Mouse (Mus musculus): Measurements from ENCODE around the gene Spg7. TPM values are rescaled to one million over a fixed set of nuclear protein-coding genes. Genes with fewer than 3 reads are reported as not detected.

The Spg7 gene
- polyA plus RNA-seq, 1 experiment, result 104 TPM

DNA sequence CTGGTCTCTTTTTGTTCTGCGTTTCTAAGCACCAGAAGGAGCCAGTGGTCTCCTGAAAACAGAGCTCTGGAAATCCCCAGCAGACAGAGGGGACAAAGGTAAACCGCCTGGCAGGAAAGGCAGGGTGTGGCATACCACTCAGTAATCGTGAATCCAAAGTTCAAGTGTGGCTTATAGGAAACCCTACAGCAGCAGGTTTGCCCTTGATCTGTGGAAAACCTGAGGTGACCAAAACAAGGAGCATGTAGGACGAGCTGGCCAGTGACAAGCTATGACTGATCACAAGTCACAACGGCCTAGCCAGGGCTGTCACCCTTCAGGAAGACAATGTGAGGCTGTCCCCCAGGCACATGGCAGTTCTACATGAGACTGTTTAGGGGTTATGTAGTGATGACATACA, 11.3 kb upstream of the Spg7 start:
- no peak for DNase-seq
- Histone ChIP-seq H3K27ac (ENCODE audit: insufficient read depth, low read length) (no peak overlapping the region), H3K4me3 (replicated peaks; ENCODE audit: insufficient read depth, low read depth, low read length) (no peak overlapping the region), H3K27me3 (ENCODE audit: control insufficient read depth, insufficient read depth, low read length) (no peaks in the 10 kb centered on the region), H3K4me1 (ENCODE audit: control insufficient read depth, insufficient read depth, low read length) (no peaks in the 10 kb centered on the region)
- TF ChIP-seq CTCF (IDR thresholded peaks at IDR 0.05; ENCODE audit: borderline replicate concordance, insufficient read depth, low read depth, low read length) (no peak), POLR2A (IDR thresholded peaks at IDR 0.05; ENCODE audit: borderline replicate concordance, insufficient read depth, low read length) (no peak)
- whole genome bisulfite sequencing, result 76% methylated on average over 5 of the region's 5 CpGs

DNA sequence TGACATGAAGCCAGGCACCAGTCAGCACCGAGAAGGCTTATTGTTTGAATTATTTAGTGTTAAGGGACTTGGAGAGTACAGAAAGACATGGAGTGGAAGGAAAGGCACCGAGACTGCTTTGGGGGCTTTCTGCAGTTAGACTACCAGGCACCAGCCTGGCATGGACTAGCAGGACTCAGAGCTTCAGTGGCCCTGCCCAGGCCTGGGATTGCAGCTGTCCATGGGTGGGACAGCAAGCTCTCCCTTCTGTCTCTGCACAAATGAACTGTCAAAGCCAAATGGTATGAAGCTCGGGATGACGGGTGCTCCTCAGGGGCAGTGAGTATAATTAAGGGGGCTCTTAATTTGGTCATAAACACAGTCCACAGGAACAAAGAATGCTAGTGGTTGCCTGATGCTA, 1.3 kb downstream of the Spg7 start:
- no peak overlapping the region for H3K4me3 ChIP-seq (replicated peaks; ENCODE audit: insufficient read depth, low read depth, low read length)
- peaks cover 9% of the 10 kb centered on the region for H3K4me1 ChIP-seq (ENCODE audit: control insufficient read depth, insufficient read depth, low read length)
- H3K27me3 ChIP-seq (ENCODE audit: control insufficient read depth, insufficient read depth, low read length), result no peaks in the 10 kb centered on the region
- TF ChIP-seq POLR2A (IDR thresholded peaks at IDR 0.05; ENCODE audit: borderline replicate concordance, insufficient read depth, low read length), result no peak
- no peak for TF ChIP-seq CTCF (IDR thresholded peaks at IDR 0.05; ENCODE audit: borderline replicate concordance, insufficient read depth, low read depth, low read length)
- H3K27ac ChIP-seq (ENCODE audit: insufficient read depth, low read length), result peak overlapping the region; percentile 87; the same call in 1 of the 2 replicates
- WGBS, result 63% methylated on average over 4 of the region's 4 CpGs
- no peak for DNase-seq

DNA sequence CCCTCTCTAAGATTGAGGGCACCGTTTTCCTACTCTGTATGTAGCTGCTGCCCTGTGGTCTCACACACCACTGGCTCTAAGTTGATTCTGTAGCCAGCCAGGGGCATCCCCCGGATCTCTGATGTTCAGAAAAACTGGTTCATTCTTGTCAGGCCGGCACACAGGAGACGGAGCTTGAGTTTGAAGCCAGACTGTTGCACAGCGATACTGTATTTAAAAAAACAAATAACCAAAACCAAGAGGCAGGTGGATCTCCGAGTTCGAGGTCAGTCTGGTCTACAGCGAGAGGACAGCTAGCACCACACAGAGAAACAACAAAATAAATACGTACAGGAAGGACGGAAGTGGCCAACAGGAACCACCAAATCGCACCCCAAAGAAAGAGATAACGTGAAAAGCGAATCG, 2.1 kb downstream of the Spg7 start:
- no peak for DNase-seq
- TF ChIP-seq CTCF (IDR thresholded peaks at IDR 0.05; ENCODE audit: borderline replicate concordance, insufficient read depth, low read depth, low read length) (no peak), POLR2A (IDR thresholded peaks at IDR 0.05; ENCODE audit: borderline replicate concordance, insufficient read depth, low read length) (no peak)
- peak overlapping the region; percentile 93 for H3K4me3 ChIP-seq (replicated peaks; ENCODE audit: insufficient read depth, low read depth, low read length)
- WGBS, result 1% methylated on average over 14 of the region's 14 CpGs
- H3K4me1 ChIP-seq (ENCODE audit: control insufficient read depth, insufficient read depth, low read length), result peaks cover 9% of the 10 kb centered on the region
- no peaks in the 10 kb centered on the region for H3K27me3 ChIP-seq (ENCODE audit: control insufficient read depth, insufficient read depth, low read length)
- H3K27ac ChIP-seq (ENCODE audit: insufficient read depth, low read length), result peak overlapping the region; percentile 87

DNA sequence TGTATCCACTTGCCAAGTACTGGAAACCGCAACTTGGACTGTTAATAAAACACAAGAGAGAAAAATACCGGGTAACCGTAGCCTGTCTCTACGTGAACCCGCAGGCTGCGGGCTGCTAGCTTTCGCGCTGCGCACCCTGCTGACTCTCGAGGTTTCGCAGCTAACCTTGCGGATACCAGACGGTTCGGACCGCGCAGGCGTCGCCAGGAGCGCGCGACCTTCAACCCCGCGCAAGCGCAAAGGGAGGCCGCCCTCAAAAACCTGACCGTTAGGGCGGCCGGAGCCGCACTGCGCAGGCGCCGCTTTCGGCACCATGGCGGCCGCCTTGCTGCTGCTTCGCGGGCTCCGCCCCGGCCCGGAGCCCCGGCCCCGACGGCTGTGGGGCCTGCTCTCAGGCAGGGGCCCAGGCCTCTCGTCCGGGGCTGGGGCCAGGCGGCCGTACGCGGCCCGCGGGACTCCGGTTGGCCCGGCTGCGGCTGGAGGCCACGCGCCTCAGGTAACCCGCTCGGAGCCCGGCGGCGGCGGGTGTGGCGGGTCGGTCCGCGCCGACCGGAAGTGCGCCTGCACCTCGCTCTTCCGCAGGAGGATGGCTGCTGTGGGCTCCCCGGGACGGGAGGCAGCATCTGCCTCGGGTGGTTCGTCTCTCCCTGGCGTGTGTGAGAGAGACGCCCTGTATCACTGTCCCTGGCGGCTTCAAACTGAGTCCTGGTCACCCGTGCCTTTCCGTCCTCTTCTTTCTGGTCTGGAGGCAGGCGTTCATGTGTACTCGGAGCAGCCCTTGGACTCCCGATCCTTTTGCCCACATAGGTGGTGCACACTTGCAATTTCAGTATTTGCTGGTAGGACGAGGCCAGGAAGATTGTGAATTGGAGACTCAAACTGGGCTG, 2.7 kb downstream of the Spg7 start:
- peak; percentile 40; the same call in 1 of the 2 replicates for TF ChIP-seq CTCF (IDR thresholded peaks at IDR 0.05; ENCODE audit: borderline replicate concordance, insufficient read depth, low read depth, low read length)
- TF ChIP-seq POLR2A (IDR thresholded peaks at IDR 0.05; ENCODE audit: borderline replicate concordance, insufficient read depth, low read length), result peak; percentile 90
- Histone ChIP-seq H3K4me3 (replicated peaks; ENCODE audit: insufficient read depth, low read depth, low read length) (peak overlapping the region; percentile 93), H3K27me3 (ENCODE audit: control insufficient read depth, insufficient read depth, low read length) (no peaks in the 10 kb centered on the region), H3K4me1 (ENCODE audit: control insufficient read depth, insufficient read depth, low read length) (peaks cover 9% of the 10 kb centered on the region; the same call in 1 of the 2 replicates), H3K27ac (ENCODE audit: insufficient read depth, low read length) (peak overlapping the region; percentile 87)
- peak; percentile 95 to 97 for DNase-seq
- under 1% methylated on average over 81 of the region's 84 CpGs for WGBS

DNA sequence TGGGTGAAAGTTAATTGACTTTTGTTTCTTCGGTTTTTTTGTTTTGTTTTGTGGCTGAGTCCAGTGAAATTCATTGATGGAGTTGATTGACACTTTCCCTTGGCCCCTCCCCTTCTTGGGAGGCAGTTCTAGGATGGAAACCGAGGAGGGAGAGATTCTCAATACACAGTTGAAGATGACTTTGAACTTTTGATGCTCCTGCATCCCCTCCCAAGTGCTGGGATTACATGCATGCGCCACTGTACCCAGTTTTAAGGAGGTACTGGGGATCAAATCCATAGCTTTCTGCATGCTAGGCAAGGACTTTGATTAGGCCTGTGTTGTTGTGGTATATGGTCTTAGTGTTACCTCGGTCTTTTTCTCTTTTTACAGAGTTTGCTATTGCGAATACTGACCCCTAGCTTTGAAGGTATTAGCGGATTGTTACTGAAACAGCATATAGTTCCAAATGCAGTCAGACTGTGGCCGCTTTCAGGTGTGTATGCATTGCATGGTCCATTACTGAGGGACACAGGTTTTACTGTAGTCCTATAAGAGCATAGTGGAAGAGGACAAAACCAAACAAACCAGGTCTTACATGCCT, 3.5 kb downstream of the Spg7 start:
- TF ChIP-seq POLR2A (IDR thresholded peaks at IDR 0.05; ENCODE audit: borderline replicate concordance, insufficient read depth, low read length) (no peak), CTCF (IDR thresholded peaks at IDR 0.05; ENCODE audit: borderline replicate concordance, insufficient read depth, low read depth, low read length) (no peak)
- no peaks in the 10 kb centered on the region for H3K27me3 ChIP-seq (ENCODE audit: control insufficient read depth, insufficient read depth, low read length)
- DNase-seq, result no peak
- 26% methylated on average over 7 of the region's 7 CpGs for WGBS
- peaks cover 9% of the 10 kb centered on the region for H3K4me1 ChIP-seq (ENCODE audit: control insufficient read depth, insufficient read depth, low read length)
- peak overlapping the region; percentile 57 for H3K27ac ChIP-seq (ENCODE audit: insufficient read depth, low read length)
- peak overlapping the region; percentile 93 for H3K4me3 ChIP-seq (replicated peaks; ENCODE audit: insufficient read depth, low read depth, low read length)

DNA sequence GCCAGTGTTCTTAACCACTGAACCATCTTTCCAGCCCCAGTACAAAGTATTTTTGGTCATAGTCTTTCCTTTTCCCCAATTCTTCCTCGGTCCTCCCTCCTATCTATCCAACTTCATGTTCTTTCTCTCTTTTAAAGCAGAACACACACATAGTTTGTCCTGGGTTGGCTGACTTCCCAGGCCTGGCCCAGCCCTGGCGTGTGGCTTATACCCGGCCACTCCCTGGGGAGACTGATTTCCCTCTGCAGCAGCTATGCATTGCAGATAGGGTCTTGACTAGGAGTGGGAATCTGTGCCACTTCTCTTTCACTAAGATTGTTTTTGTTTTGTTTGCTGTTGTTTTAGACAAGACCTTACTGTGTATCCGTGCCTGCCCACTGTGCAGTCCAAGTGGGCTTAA, 8.4 kb downstream of the Spg7 start:
- H3K27ac ChIP-seq (ENCODE audit: insufficient read depth, low read length), result no peak overlapping the region
- no peak overlapping the region for H3K4me3 ChIP-seq (replicated peaks; ENCODE audit: insufficient read depth, low read depth, low read length)
- no peaks in the 10 kb centered on the region for H3K27me3 ChIP-seq (ENCODE audit: control insufficient read depth, insufficient read depth, low read length)
- H3K4me1 ChIP-seq (ENCODE audit: control insufficient read depth, insufficient read depth, low read length), result peaks cover 9% of the 10 kb centered on the region
- TF ChIP-seq CTCF (IDR thresholded peaks at IDR 0.05; ENCODE audit: borderline replicate concordance, insufficient read depth, low read depth, low read length) (no peak), POLR2A (IDR thresholded peaks at IDR 0.05; ENCODE audit: borderline replicate concordance, insufficient read depth, low read length) (no peak)
- peak in 1 of 2 experiments; percentile 29 for DNase-seq
- 19% methylated on average over 4 of the region's 4 CpGs for WGBS

DNA sequence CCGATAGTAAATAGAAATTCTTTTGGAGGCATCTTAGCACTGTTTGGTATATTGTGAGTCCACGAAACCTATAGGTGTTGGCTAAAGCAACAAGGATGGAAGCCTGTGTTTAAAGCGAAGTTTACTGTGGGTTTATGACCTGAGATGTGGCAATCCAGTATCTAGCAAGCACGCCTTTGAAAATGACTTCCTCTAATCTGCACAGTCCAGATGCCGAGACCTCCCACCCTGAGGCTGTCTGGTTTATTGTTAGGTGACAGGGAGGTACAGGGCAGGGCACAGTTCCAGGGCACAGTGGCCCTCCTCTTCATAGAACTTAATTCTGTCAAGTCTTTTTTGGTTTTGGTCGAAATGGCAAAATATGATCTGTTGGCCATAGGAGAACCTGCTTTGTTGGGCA, 14.5 kb downstream of the Spg7 start:
- 93% methylated on average over 6 of the region's 6 CpGs for WGBS
- no peaks in the 10 kb centered on the region for H3K27me3 ChIP-seq (ENCODE audit: control insufficient read depth, insufficient read depth, low read length)
- no peak for DNase-seq
- H3K4me3 ChIP-seq (replicated peaks; ENCODE audit: insufficient read depth, low read depth, low read length), result no peak overlapping the region
- H3K27ac ChIP-seq (ENCODE audit: insufficient read depth, low read length), result no peak overlapping the region
- no peak for TF ChIP-seq CTCF (IDR thresholded peaks at IDR 0.05; ENCODE audit: borderline replicate concordance, insufficient read depth, low read depth, low read length)
- TF ChIP-seq POLR2A (IDR thresholded peaks at IDR 0.05; ENCODE audit: borderline replicate concordance, insufficient read depth, low read length), result no peak
- H3K4me1 ChIP-seq (ENCODE audit: control insufficient read depth, insufficient read depth, low read length), result no peaks in the 10 kb centered on the region

DNA sequence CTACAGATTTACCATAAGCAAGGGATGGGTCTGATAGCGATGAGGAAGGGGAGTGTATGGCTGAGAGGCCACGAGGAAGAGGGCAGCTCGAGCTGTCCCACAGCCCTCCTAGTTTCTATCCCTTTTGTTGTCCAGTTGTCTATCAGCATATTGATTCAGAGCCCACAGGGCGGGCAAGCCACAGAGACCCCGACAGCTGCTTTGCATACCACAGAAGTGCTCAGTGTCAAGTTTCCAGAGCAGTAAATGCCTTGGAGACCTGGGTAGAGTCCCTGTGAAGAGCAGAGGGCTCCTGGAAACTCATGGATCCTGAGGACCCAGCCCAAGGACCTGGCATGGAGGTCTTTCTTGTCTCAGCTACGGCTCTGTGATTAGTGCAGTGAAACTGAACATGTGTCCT, 20.3 kb downstream of the Spg7 start:
- no peaks in the 10 kb centered on the region for H3K27me3 ChIP-seq (ENCODE audit: control insufficient read depth, insufficient read depth, low read length)
- no peak for TF ChIP-seq CTCF (IDR thresholded peaks at IDR 0.05; ENCODE audit: borderline replicate concordance, insufficient read depth, low read depth, low read length)
- TF ChIP-seq POLR2A (IDR thresholded peaks at IDR 0.05; ENCODE audit: borderline replicate concordance, insufficient read depth, low read length), result no peak
- H3K27ac ChIP-seq (ENCODE audit: insufficient read depth, low read length), result no peak overlapping the region
- no peaks in the 10 kb centered on the region for H3K4me1 ChIP-seq (ENCODE audit: control insufficient read depth, insufficient read depth, low read length)
- 74% methylated on average over 6 of the region's 6 CpGs for WGBS
- no peak for DNase-seq
- H3K4me3 ChIP-seq (replicated peaks; ENCODE audit: insufficient read depth, low read depth, low read length), result no peak overlapping the region

Data from cerebellum, adult 2 months (tissue).